Mouse (Mus musculus): ENCODE results near the gene Smco4.

- TF ChIP-seq POLR2A (IDR thresholded peaks at IDR 0.05; ENCODE audit: control insufficient read depth, low read depth, low read length): no peak
- no peak for TF ChIP-seq CTCF (IDR thresholded peaks at IDR 0.05; ENCODE audit: control insufficient read depth, insufficient read depth, insufficient replicate concordance, low read depth, low read length)
Measured at GRCm38 (mm10) chr9:15473206-15473605, 20.0 kb upstream of the Smco4 start.

Data from testis, adult 2 months (tissue).